Mouse (Mus musculus): ENCODE results near the gene Gtf2f1. TPM values are rescaled to one million over a fixed set of nuclear protein-coding genes. Genes with fewer than 3 reads are reported as not detected.
A peak's percentile ranks its signal among the peaks of the same experiment; 100 is the strongest.

The Gtf2f1 gene
- total RNA-seq, 2 experiments from 2014 or later: 45.0 to 47.4 TPM

DNA sequence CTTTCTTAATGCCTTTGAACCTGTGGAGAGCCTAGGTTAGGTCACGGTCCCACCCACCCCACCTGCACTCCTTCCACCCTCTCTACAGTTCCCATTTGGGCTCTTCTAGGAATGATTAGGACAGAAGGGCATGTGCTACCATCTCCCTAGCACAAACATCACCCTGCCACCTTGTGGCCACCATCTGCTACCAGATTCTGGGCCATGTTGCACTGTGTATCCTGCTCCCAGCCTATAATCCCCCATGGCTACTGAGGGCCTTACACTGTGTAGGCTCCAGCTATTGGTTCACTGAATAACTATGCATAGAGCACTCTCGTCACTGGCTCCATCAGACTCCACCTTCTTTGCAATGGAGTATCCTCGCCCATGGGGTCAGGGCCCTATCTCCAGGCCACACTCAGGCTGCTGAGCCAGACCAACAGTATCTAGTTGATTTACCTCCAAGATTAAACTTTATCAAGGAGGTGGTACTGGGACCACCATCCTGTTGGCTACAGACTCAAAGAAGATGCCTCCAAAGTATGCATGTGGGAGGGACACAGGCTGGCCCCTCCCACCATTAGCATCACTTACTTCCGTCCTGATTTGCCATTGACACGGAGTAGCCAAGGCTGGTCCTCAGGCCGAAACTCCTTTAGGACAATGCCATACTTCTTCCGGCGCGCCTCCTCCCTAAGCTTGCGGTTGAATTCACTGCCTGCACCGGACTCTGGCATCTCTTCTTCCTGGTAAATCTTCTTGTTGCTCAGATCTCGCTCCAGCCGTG, 3.8 kb downstream of the Gtf2f1 start:
- DNase-seq (ENCODE audit: low spot score in 2 of 2): no peak

DNA sequence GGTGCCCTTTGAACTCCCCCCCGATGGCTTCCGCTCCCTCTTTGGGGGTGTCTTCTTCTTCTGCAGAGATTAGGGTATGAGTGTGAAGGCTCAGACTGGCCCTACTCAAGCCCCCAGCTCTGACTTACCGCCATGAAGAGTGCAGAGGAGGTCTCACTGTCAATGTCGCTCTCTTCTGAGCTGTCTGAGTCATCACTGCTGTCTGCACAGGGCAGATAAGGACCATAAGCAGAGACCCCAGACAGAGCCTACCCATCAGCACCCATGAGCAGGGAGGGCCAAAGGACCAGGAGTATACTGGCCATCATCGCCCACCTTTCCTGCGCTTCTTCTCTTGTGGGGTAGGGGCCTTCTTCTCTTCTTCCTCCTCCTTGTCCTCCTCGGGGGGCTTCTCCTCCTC, 7.1 kb downstream of the Gtf2f1 start:
- no peak for DNase-seq (ENCODE audit: low spot score in 2 of 2)

DNA sequence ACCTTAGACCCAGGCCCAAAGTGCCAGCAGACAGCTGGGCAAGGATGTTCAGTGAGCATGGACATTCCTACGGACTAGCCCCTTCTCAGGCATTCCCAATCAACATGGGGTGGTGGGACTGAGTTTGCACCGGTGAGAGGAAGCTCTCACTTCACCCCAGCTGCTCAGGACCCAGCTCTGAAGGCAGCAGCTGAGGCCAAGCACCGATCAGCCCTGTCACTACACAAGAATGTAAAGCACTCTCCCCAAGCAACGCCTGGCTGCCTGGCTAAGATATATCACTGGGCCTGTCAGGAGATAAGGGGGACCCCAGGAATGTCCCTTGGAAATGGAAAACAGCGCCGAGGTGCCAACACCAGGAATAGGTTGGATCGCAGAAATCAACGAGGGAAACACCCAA, 9.9 kb downstream of the Gtf2f1 start:
- DNase-seq (ENCODE audit: low spot score in 2 of 2): no peak

DNA sequence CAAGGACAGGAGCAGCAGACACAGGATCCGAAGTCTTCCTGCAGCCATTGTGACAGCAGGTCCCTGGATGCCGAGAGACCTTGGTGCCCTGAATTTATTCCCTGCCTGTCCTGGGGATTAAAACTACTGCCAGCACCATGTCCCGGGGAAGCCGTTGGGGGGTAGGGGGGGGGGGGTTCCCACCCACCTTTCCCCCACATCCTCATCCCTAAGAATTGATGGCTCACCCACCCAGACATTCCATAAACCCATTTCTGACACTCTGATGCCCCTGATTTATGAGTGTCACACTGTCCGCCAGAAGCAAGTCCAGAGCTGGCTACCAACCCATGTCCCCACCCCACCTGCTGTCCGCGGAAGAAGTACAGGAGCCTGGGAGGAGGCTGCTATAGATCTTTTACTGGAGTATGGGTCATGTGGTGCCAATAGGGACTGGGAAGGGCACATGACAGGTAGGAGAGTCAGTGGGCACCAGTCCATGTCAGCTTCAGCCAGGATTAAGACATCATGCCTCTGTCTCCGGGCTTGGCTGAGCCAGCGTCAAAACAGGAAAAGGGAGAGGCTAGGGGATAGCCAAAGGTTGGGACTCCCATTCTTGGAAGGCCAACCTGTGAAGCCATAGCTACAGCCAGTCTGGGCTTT, 11.0 kb downstream of the Gtf2f1 start, which contains the start of gene Pspn:
Pspn (minus strand) TSS at position 51 of the 642 bp plus-strand sequence.
- DNase-seq (ENCODE audit: low spot score in 2 of 2): no peak

DNA sequence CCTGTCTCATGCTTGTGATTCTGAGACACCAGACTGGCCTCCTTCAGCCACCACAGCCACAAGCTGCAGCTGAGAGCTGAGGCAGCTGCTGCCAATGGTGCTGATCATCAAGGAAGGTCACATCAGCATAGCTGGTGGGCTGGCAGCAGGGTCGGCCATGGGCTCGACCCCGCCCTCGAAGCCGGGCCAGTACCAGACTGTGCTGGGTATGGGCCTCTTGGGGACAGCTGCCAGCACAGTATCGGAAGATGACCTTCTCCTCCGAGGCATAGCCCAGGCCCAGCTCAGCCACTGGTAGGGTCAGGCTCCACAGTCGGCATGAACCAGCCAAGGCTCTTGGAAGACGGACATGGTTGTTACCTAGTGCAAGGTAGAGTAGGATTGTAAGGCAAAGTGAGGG, 11.7 kb downstream of the Gtf2f1 start:
- no peak for DNase-seq (ENCODE audit: low spot score in 2 of 2)

DNA sequence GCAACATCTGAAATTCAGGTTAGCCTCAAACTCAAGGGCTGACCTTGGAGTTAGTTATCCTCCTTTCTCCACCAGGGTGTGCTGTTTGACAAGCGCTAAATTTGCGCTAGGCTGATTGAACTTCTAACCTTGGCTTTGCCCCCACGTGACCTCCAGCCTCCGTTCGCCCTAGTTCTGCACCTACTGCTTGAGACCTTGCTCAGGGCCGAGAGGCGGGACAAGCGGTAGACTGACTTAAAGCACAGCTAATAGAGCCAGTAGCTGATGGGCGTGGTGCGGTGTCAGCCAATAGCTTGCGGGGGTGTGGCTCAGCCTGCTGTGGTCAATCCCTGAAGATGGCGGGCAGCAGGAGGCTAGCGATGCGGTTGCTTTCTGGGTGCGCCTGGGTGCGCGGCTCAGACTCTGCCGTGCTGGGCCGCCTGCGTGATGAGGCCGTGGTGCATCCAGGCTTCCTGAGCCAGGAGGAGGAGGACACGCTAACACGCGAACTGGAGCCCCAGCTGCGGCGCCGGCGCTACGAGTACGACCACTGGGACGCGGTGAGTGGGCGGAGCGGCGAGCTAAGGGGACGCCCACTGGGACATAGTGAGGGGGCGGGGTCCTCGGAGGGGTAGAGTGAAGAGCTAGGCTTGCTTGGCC, 13.9 kb downstream of the Gtf2f1 start, which contains the start of gene Alkbh7:
Alkbh7 (plus strand) TSS at position 311 of the 639 bp plus-strand sequence.
- peak; percentile 88 to 91 for DNase-seq (ENCODE audit: low spot score in 2 of 2)

DNA sequence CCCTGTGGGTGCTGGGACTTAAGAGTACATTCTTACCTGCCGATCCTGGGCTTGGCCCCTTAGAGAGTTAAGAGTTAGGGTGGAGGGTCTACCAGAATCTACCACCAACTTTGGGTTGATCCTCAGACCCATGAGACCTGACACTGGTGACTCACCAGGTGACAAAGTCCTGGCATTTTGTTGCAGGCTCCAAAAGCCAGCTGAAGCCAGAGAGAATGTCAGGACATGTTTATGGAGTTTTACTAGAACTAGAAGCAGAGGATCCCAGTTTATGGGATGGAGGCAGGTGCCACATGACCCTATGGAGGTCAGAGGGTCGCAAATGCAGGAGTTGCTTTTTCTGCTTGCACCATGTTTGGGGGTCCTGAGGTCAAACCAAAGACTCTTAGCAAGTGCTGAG, 14.6 kb downstream of the Gtf2f1 start:
- DNase-seq (ENCODE audit: low spot score in 2 of 2): no peak

DNA sequence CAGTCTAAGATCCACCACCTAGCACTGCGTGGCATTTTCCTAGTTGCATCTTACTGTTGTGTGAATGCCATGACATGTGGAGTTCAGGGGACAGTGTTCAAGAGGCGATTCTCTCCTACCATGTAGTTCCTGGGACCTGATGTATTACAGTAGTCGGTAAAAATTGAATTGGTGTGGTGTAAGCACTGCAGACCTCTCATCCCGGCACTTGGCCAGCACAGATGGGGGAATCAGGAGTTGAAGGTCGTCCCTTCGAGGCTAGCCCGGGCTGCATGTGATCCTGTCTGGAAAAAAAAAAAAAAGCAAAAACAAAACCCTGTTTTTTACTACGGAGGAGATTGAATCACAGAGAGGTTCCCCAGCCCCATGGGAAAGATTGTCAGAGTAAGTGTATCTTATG, 16.0 kb downstream of the Gtf2f1 start:
- DNase-seq (ENCODE audit: low spot score in 2 of 2): no peak

DNA sequence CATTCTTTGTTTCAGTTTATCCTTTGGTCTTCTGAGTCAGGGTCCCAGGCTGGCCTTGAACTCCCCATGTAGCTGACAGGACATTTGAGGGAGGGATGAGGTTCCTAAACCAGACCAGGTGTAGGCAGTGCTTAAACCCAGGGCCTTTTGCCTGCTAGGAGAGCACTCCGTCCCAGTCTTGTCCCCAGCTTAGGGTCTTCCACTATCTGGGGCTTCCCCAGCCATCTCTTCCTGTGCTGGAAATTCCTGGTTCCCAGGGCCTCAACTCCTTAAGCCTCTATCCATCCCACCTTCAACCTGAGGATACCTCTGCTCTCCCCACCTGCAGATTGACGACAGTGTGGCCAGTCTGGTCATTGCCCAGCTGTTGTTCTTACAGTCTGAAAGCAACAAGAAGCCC, 20.1 kb downstream of the Gtf2f1 start:
- no peak for DNase-seq (ENCODE audit: low spot score in 2 of 2)

DNA sequence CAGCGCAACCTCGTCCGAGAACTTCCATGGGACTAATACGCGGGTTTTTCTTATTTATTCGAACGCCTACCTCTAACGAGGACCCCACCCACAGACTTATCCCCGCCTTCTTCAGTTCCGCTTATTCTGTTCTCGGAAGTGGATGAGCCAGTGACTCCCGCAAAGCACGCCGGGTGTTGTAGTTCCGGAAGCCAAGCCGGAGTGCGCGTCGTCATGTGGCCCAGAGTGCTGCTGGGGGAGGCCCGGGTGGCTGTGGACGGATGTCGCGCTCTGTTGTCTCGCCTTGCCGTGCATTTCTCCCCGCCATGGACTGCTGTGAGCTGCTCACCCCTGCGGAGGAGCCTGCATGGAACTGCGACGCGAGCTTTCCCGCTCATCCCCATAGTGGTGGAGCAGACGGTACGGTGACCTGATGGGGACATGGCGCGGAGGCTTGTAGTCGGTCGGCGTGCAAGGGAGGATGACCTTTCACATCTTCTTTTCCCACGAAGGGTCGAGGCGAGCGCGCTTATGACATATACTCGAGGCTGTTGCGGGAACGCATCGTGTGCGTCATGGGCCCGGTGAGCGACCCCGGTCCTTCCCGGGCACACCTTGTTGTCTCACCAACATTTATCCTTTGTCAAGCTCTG, 20.9 kb downstream of the Gtf2f1 start, which contains the start of gene Clpp:
Clpp (plus strand) TSS at position 191 of the 632 bp plus-strand sequence.
- DNase-seq (ENCODE audit: low spot score in 2 of 2): peak; percentile 92

DNA sequence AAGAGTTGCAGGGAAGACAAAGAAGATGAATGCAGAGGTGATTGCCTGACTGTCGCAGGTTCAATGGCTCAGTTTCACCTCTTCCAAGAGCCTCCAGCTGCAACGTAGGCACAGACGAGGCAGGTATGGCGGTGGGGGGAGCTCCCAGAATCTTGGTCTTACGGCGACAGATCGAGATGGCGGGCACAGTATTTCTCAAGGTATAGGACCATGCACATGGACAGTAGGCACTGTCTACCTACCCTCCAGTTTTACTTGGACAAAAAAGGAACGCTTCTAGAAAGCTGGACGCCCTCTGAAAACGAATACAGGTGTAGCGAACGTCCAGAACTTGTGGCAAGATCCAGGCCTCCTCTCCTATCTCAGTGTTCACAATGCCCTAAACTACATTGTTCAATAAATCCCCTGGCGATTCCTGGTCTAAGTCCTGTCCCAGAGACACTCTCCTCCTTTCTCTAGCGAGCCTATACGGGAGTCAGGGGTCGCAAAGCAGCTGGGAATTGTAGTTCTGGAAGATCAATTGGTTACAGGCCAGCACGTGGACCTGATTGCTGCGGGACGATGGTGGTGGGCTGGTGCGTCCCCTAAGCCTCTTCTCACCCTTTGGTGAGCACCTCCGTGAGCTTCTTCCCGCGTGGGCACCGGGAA, 21.5 kb downstream of the Gtf2f1 start:
- DNase-seq (ENCODE audit: low spot score in 2 of 2): peak; percentile 76 to 81

DNA sequence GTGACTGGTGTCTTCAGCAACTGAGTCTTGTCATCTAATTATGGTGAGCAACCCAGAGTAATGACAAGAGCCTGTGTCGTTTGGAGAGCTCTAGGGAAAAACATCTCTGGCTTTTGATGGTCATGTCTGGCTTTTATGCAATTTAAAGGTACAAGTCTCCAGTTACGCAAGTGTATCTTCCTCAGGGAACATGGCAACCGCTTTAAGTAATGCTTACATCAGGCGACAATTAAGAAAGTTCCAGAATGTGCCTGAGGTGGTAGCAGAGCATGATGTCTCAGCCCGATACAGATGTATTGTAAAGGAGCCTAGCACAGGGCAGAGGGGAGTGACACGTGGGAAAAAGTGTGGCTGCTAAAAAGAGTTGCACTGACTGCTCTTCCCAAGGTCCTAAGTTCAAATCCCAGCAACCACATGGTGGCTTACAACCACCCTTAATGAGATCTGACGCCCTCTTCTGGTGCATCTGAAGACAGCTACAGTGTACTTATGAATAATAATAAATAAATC, 22.1 kb downstream of the Gtf2f1 start:
- DNase-seq (ENCODE audit: low spot score in 2 of 2): no peak

DNA sequence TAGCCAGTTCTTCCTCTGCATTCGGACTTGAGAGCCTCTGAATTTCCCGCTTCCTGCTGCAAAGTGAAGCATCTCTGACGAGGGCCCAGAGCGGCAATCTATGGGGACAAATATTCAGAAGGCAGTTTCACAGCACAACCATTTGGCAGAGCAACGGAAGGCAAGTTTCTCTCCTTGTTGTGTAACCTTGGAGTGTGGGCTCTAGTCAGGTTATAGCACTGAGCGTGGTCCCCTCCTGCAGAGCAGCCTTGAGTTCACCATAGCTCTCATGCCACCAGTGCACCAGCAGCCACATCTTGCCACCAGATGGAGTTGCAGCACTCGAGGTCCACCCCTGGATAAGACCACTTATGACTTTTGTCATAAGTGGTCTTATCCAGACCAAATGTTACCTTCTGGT, 22.6 kb downstream of the Gtf2f1 start:
- DNase-seq (ENCODE audit: low spot score in 2 of 2): no peak

DNA sequence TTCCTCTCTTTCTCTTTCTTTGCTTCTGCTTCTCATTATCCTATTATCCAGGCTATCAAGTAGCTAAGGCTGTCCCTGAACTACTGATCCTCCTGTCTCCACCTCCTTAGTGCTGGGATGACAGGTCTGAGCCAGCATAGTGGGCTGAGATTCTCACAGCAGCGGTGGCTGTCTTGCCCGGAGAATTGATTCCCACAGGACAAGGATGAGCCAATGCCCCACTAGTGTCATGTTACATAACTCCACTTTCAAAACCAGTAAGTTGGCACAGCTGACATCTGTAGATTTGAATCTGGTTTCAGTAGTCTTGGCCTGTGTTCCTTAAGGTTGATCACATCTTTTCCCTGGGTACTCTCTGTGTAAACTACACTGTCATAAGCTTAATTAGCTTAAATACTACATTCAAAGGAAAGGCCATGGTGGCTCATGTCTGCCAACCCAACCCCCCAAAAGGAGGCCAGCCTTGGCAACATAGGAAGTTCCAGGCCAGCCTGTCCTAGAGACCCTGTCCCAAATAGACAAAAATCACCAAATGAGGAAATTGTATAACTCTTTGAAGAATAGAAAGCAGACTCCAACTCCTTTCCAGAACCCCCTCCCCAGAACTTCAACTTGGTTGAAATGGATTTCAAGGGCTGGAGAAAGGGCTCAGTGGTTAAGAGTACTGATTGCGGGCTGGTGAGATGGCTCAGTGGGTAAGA, 24.8 kb downstream of the Gtf2f1 start:
- no peak for DNase-seq (ENCODE audit: low spot score in 2 of 2)

DNA sequence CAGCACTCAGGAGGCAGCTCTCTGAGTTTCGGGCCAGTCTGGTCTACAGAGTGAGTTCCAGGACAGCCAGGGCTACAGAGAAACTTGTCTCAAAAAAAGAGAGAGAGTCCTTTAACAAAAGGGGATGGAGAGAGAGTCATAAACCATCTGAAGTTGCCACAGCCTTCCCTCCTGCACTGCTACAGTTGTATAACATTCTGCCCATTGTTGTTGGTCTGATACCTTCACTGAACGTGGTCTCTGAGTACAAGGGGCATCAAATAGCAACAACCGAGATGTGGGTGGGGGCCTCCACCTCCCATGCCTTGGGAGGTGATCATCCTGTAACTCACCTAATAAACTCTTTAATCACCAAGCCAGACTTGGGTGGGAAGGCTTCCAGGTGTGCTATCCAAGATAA, 25.4 kb downstream of the Gtf2f1 start:
- no peak for DNase-seq (ENCODE audit: low spot score in 2 of 2)

DNA sequence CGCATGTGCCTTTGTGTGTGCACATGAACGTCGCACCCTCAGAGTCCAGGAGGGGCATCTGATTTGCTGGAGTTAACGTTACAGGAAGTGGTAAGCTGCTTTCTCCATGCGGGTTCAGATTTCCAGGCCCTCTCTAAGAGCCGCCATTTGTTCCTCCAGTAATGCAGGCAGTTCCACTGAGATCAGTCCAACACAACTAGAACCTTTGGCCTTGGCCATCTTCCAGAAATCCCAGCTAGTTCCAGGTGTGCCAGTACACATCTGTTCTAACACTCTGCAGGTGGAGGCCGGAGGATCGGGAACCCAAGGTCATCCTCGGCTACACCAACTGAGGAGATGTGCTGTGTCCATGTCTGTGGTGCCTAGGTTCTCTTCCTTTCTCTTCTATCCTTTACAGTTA, 26.2 kb downstream of the Gtf2f1 start:
- DNase-seq (ENCODE audit: low spot score in 2 of 2): no peak

DNA sequence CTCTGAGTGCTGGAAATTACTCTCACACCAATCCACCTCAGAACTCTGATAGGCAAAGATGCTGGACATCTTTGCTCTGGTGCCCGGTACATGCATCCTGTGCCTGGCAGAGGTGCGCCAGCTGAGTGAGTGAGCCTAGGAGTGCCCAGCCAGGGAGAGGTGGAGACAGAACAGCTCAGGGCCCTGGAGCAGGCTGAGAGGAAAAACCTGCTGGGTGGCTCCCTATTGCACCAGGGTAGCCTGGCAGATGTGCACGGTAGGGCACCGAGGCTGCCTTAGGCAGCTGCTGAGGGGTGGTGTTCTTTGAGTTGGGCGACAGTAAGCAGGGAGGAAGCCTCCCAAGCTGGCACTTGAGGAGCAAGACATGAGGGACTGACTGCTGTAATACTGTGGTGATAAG, 29.1 kb downstream of the Gtf2f1 start, which contains the start of gene Acer1:
Acer1 (minus strand) TSS at position 114 of the 400 bp plus-strand sequence.
- DNase-seq (ENCODE audit: low spot score in 2 of 2): no peak

DNA sequence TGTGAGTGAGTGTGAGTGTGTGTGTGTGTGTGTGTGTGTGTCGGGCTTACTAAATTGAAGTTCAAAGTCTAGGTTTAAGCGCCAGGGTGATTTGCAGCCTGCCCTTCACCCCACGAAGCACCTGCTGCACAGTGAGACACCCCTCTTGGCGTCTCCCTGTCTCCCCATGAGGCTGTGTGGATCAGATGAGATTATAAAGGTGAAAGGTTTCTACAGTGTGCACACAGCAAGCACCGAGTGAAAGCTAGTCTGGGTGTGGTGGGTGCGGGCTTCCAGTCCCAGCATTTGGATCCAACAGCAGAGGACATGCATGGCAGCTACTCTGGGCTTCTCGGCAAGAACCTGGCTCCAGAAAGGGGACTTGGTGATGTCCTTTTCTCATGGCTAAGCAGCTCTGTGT, 30.0 kb downstream of the Gtf2f1 start:
- no peak for DNase-seq (ENCODE audit: low spot score in 2 of 2)

DNA sequence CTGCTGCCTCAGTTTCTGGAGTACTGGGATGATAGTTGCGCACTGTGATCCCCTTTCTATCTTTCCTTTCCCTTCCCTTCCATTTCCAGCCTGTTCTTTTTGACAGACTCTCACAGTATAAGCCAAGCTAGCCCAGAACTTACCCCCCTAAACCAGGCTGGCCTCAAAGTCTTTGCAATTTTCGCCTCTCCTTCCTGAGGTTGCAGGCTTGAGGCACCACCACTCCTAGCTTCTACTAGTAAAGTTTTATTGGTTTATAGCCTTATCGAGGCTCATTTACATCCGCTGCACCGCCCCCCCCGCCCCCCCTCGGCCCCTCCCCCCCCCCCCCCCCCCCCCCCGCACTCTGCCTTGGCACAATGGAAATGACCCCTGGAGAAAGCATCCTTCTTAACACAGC, 31.6 kb downstream of the Gtf2f1 start:
- no peak for DNase-seq (ENCODE audit: low spot score in 2 of 2)

Data from layer of hippocampus, postnatal 10 days (tissue).